Mouse (Mus musculus): ENCODE measurements around the gene Frmd4a. TPM values are rescaled to one million over a fixed set of nuclear protein-coding genes. Genes with fewer than 3 reads are reported as not detected.
"Not testable (repeated sequence)": the region's sequence is repeated elsewhere in the genome, so short reads cannot be mapped to it uniquely, and the experiment has no call there.

Frmd4a gene
- polyA plus RNA-seq, 1 experiment, result 46.5 TPM

DNA sequence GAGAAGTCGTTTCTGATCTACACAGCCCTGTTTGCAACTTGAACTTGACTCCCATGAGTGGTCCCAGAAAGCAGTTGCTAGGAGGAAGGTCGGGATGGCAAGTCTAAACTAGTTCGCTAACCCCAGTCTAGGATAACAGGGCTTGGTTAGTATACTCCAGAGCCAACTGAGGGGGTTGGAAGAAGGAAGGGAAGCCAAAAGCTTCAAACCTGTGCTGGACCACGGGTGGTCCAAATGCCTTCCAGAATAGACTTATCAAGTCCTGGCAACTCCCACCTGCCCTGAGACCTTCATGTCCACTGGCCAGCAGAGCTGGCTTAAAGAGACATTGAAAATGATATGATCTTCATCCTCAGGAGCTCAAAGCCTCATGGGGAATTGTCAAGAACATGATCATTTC, 318.4 kb downstream of the Frmd4a start:
- WGBS, result 67% methylated on average over 4 of the region's 4 CpGs
- DNase-seq, result no peak
- Histone ChIP-seq H3K4me1 (ENCODE audit: control insufficient read depth, insufficient read depth, low read length) (no peaks in the 10 kb centered on the region; the same call in 1 of the 2 replicates), H3K4me3 (replicated peaks; ENCODE audit: extremely low read depth, low read depth, low read length) (no peak overlapping the region)
- TF ChIP-seq CTCF (IDR thresholded peaks at IDR 0.05; ENCODE audit: insufficient read depth, low read length) (no peak), POLR2A (IDR thresholded peaks at IDR 0.05; ENCODE audit: borderline replicate concordance, extremely low read depth, low read depth, low read length) (no peak)

GRCm38 (mm10) chr2:4338290-4338689, 320.8 kb downstream of the Frmd4a start:
- H3K4me3 ChIP-seq (replicated peaks; ENCODE audit: extremely low read depth, low read depth, low read length); H3K4me1 ChIP-seq (ENCODE audit: control insufficient read depth, insufficient read depth, low read length); DNase-seq: not testable (repeated sequence)
- WGBS, result 63% methylated on average over 8 of the region's 8 CpGs
- TF ChIP-seq CTCF (IDR thresholded peaks at IDR 0.05; ENCODE audit: insufficient read depth, low read length), result 0 out of 2 replicates have a peak, but pooled peaks have one; percentile 2

DNA sequence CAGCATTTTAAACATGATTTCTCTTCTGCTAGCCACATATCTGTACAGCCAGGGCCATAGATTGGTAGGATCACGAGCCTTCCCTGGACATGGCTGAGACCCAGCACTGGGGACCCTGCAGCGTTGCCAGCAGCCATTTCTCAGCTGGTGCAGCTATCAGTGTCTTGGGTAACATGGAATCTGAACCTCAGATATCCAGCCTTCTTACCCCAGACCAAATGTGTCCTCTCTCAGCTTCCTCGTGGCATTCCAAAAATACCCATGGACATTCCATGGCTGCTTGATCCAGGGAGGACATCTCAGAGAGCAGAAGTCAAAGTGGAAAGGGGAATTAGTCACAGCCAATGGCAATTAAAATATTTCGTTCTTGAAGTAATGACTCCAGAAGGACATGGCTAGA, 321.6 kb downstream of the Frmd4a start:
- 64% methylated on average over 4 of the region's 4 CpGs for WGBS

GRCm38 (mm10) chr2:4339530-4340218, 322.2 kb downstream of the Frmd4a start:
- Histone ChIP-seq H3K4me3 (replicated peaks; ENCODE audit: extremely low read depth, low read depth, low read length) (no peak overlapping the region), H3K4me1 (ENCODE audit: control insufficient read depth, insufficient read depth, low read length) (no peaks in the 10 kb centered on the region)
- no peak for DNase-seq
- no peak for TF ChIP-seq CTCF (IDR thresholded peaks at IDR 0.05; ENCODE audit: insufficient read depth, low read length)
- TF ChIP-seq POLR2A (IDR thresholded peaks at IDR 0.05; ENCODE audit: borderline replicate concordance, extremely low read depth, low read depth, low read length), result no peak
- 69% methylated on average over 3 of the region's 3 CpGs for WGBS

More for the DNA sequence above, 321.6 kb downstream of the Frmd4a start:
- H3K4me3 ChIP-seq (replicated peaks; ENCODE audit: extremely low read depth, low read depth, low read length), result no peak overlapping the region
- H3K4me1 ChIP-seq (ENCODE audit: control insufficient read depth, insufficient read depth, low read length), result no peaks in the 10 kb centered on the region
- no peak for DNase-seq
- TF ChIP-seq CTCF (IDR thresholded peaks at IDR 0.05; ENCODE audit: insufficient read depth, low read length) (no peak), POLR2A (IDR thresholded peaks at IDR 0.05; ENCODE audit: borderline replicate concordance, extremely low read depth, low read depth, low read length) (no peak)

GRCm38 (mm10) chr2:4340378-4340777, 322.9 kb downstream of the Frmd4a start:
- 65% methylated on average over 10 of the region's 10 CpGs for WGBS
- Histone ChIP-seq H3K4me3 (replicated peaks; ENCODE audit: extremely low read depth, low read depth, low read length) (no peak overlapping the region), H3K4me1 (ENCODE audit: control insufficient read depth, insufficient read depth, low read length) (no peaks in the 10 kb centered on the region)
- DNase-seq, result no peak
- TF ChIP-seq CTCF (IDR thresholded peaks at IDR 0.05; ENCODE audit: insufficient read depth, low read length) (no peak), POLR2A (IDR thresholded peaks at IDR 0.05; ENCODE audit: borderline replicate concordance, extremely low read depth, low read depth, low read length) (no peak)

GRCm38 (mm10) chr2:4341141-4341540, 323.6 kb downstream of the Frmd4a start:
- TF ChIP-seq POLR2A (IDR thresholded peaks at IDR 0.05; ENCODE audit: borderline replicate concordance, extremely low read depth, low read depth, low read length) (no peak), CTCF (IDR thresholded peaks at IDR 0.05; ENCODE audit: insufficient read depth, low read length) (no peak)
- WGBS, result 19% methylated on average over 1 of the region's 1 CpGs
- Histone ChIP-seq H3K4me3 (replicated peaks; ENCODE audit: extremely low read depth, low read depth, low read length) (no peak overlapping the region), H3K4me1 (ENCODE audit: control insufficient read depth, insufficient read depth, low read length) (peaks cover 2% of the 10 kb centered on the region; the same call in 1 of the 2 replicates)
- DNase-seq, result no peak

DNA sequence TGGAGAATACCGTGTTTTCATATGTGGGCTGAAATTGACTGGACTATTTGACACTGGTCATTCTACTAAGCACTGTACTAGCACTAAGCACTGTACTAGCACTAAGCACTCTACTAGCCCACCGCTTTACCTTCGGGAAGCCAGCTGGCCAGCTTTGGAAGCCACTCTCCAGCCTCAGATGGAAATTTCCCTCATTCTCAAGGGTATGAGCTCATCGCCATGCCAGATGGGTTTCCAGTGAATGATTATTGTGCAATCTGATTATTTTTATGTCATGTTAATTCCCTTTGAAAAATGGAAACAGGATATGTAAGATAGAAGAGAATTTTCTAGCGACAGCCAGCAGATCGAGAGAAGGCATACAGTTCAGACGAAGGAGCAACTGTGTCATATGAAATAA, 324.5 kb downstream of the Frmd4a start:
- Histone ChIP-seq H3K4me3 (replicated peaks; ENCODE audit: extremely low read depth, low read depth, low read length) (no peak overlapping the region), H3K4me1 (ENCODE audit: control insufficient read depth, insufficient read depth, low read length) (peaks cover 6% of the 10 kb centered on the region; the same call in 1 of the 2 replicates)
- DNase-seq, result no peak
- TF ChIP-seq POLR2A (IDR thresholded peaks at IDR 0.05; ENCODE audit: borderline replicate concordance, extremely low read depth, low read depth, low read length) (no peak), CTCF (IDR thresholded peaks at IDR 0.05; ENCODE audit: insufficient read depth, low read length) (no peak)
- 74% methylated on average over 7 of the region's 7 CpGs for WGBS

DNA sequence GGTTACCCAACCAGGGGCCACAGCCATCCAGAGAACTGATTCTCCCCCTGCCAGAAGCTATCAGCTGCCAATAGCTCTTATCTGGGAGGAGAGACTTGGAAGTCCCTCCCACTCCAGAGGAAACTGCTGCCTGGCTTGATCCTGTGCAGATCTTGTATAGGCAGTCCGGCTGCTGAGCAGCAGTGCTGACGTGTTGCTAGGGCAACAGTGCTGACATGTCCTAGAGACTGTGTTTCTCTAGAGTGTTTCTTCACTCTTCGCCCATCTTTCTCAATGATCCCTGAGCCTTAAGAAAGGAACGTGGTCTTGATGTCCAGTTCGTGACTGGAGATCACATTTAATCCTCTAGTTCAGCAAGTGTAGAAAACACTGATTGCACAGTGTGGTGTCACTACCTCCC, 326.9 kb downstream of the Frmd4a start:
- H3K4me1 ChIP-seq (ENCODE audit: control insufficient read depth, insufficient read depth, low read length), result peaks cover 6% of the 10 kb centered on the region; the same call in 1 of the 2 replicates
- TF ChIP-seq POLR2A (IDR thresholded peaks at IDR 0.05; ENCODE audit: borderline replicate concordance, extremely low read depth, low read depth, low read length) (no peak), CTCF (IDR thresholded peaks at IDR 0.05; ENCODE audit: insufficient read depth, low read length) (no peak)
- no peak for DNase-seq
- 83% methylated on average over 5 of the region's 5 CpGs for WGBS
- no peak overlapping the region for H3K4me3 ChIP-seq (replicated peaks; ENCODE audit: extremely low read depth, low read depth, low read length)

- 41% methylated on average over 6 of the region's 6 CpGs for WGBS
- TF ChIP-seq POLR2A (IDR thresholded peaks at IDR 0.05; ENCODE audit: borderline replicate concordance, extremely low read depth, low read depth, low read length) (no peak), CTCF (IDR thresholded peaks at IDR 0.05; ENCODE audit: insufficient read depth, low read length) (no peak)
These were observed 328.7 kb downstream of the Frmd4a start for GRCm38 (mm10) chr2:4346232-4346631.

DNA sequence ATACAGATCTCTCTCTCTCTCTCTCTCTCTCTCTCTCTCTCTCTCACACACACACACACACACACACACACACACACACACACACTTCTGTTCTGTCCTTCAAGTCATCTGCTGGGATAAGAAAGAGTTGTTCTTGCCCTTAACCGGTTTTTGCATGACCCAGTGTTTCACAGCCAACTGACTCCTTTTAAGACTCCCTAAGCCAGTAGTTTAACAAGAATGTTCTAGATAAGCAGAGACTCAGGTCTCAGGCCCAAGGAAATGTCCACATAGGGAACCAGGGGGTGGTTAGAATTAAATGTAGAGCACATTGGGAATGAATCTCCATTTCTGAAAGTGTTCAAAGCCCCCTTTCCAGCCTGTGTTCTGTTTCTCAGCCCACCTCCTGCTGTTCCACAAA, 329.4 kb downstream of the Frmd4a start:
- TF ChIP-seq POLR2A (IDR thresholded peaks at IDR 0.05; ENCODE audit: borderline replicate concordance, extremely low read depth, low read depth, low read length), result no peak
- TF ChIP-seq CTCF (IDR thresholded peaks at IDR 0.05; ENCODE audit: insufficient read depth, low read length), result no peak
- DNase-seq, result no peak
- Histone ChIP-seq H3K4me3 (replicated peaks; ENCODE audit: extremely low read depth, low read depth, low read length) (no peak overlapping the region), H3K4me1 (ENCODE audit: control insufficient read depth, insufficient read depth, low read length) (peaks cover 6% of the 10 kb centered on the region; the same call in 1 of the 2 replicates)
- 47% methylated on average over 1 of the region's 1 CpGs for WGBS

More at GRCm38 (mm10) chr2:4346232-4346631, 328.7 kb downstream of the Frmd4a start:
- DNase-seq, result no peak
- Histone ChIP-seq H3K4me3 (replicated peaks; ENCODE audit: extremely low read depth, low read depth, low read length) (no peak overlapping the region), H3K4me1 (ENCODE audit: control insufficient read depth, insufficient read depth, low read length) (peaks cover 6% of the 10 kb centered on the region; the same call in 1 of the 2 replicates)
